Mouse (Mus musculus): Measurements from ENCODE around the gene 1700061G19Rik.

The 1700061G19Rik gene

GRCm38 (mm10) chr17:56874936-56875651 is at the start of gene 1700061G19Rik:
1700061G19Rik (plus strand) TSS chr17:56875477.
- DNase-seq (ENCODE audit: low spot score in 2 of 2) = no peak

- DNase-seq (ENCODE audit: low spot score in 2 of 2) = peak in 1 of 2 experiments; percentile 34
Observed at GRCm38 (mm10) chr17:56826718-56827117, 48.6 kb upstream of the 1700061G19Rik start.

GRCm38 (mm10) chr17:56829171-56829570 is 46.1 kb upstream of the 1700061G19Rik start:
- no peak for DNase-seq (ENCODE audit: low spot score in 2 of 2)

GRCm38 (mm10) chr17:56829795-56830194 is 45.5 kb upstream of the 1700061G19Rik start:
- peak; percentile 51 to 65 for DNase-seq (ENCODE audit: low spot score in 2 of 2)

GRCm38 (mm10) chr17:56830411-56831110 is 44.7 kb upstream of the 1700061G19Rik start, which contains the start of gene Rfx2:
Rfx2 (minus strand) TSS chr17:56831013.
- peak; percentile 51 to 60 for DNase-seq (ENCODE audit: low spot score in 2 of 2)

GRCm38 (mm10) chr17:56831111-56831816 is 44.0 kb upstream of the 1700061G19Rik start:
- DNase-seq (ENCODE audit: low spot score in 2 of 2) = peak; percentile 97 to 99

- no peak for DNase-seq (ENCODE audit: low spot score in 2 of 2)
Observed at GRCm38 (mm10) chr17:56832918-56833317, 42.4 kb upstream of the 1700061G19Rik start.

GRCm38 (mm10) chr17:56833381-56833780 is 41.9 kb upstream of the 1700061G19Rik start:
- DNase-seq (ENCODE audit: low spot score in 2 of 2) = no peak

- DNase-seq (ENCODE audit: low spot score in 2 of 2) = no peak
Observed at GRCm38 (mm10) chr17:56836336-56836735, 38.9 kb upstream of the 1700061G19Rik start.

- DNase-seq (ENCODE audit: low spot score in 2 of 2) = no peak
Observed at GRCm38 (mm10) chr17:56840524-56840923, 34.8 kb upstream of the 1700061G19Rik start.

GRCm38 (mm10) chr17:56842173-56842572 is 33.1 kb upstream of the 1700061G19Rik start:
- no peak for DNase-seq (ENCODE audit: low spot score in 2 of 2)

- no peak for DNase-seq (ENCODE audit: low spot score in 2 of 2)
Observed at GRCm38 (mm10) chr17:56843678-56844077, 31.6 kb upstream of the 1700061G19Rik start.

GRCm38 (mm10) chr17:56848785-56849184 is 26.5 kb upstream of the 1700061G19Rik start:
- no peak for DNase-seq (ENCODE audit: low spot score in 2 of 2)

GRCm38 (mm10) chr17:56849710-56850109 is 25.6 kb upstream of the 1700061G19Rik start:
- no peak for DNase-seq (ENCODE audit: low spot score in 2 of 2)

GRCm38 (mm10) chr17:56851167-56851566 is 24.1 kb upstream of the 1700061G19Rik start:
- no peak for DNase-seq (ENCODE audit: low spot score in 2 of 2)

- no peak for DNase-seq (ENCODE audit: low spot score in 2 of 2)
Observed at GRCm38 (mm10) chr17:56855421-56855820, 19.9 kb upstream of the 1700061G19Rik start.

- DNase-seq (ENCODE audit: low spot score in 2 of 2) = peak; percentile 64 to 82
Observed at GRCm38 (mm10) chr17:56858216-56858615, 17.1 kb upstream of the 1700061G19Rik start.

GRCm38 (mm10) chr17:56858922-56859321 is 16.4 kb upstream of the 1700061G19Rik start:
- no peak for DNase-seq (ENCODE audit: low spot score in 2 of 2)

- DNase-seq (ENCODE audit: low spot score in 2 of 2) = peak in 1 of 2 experiments; percentile 38
Observed at GRCm38 (mm10) chr17:56861197-56861596, 14.1 kb upstream of the 1700061G19Rik start.

- no peak for DNase-seq (ENCODE audit: low spot score in 2 of 2)
Observed at GRCm38 (mm10) chr17:56866071-56866470, 9.2 kb upstream of the 1700061G19Rik start.

- DNase-seq (ENCODE audit: low spot score in 2 of 2) = no peak
Observed at GRCm38 (mm10) chr17:56869481-56869977, 5.7 kb upstream of the 1700061G19Rik start.
